Mouse (Mus musculus) testis, postnatal 14 days (tissue): Measurements from ENCODE around the gene Nosip.
"Not testable (repeated sequence)": the region's sequence is repeated elsewhere in the genome, so short reads cannot be mapped to it uniquely, and the experiment has no call there.

Source experiments
- DNase-seq: peaks from one replicate; pipeline ENCODE4 v3.0.0; 2021; ENCODE audit warnings: low spot score

Gene Nosip

GRCm38 (mm10) chr7:45117566-45117965 is 55.3 kb downstream of the Nosip start:
- DNase-seq = no peak

GRCm38 (mm10) chr7:45118336-45118735 is 56.1 kb downstream of the Nosip start:
- no peak for DNase-seq

- no peak for DNase-seq
Observed at GRCm38 (mm10) chr7:45119780-45120709, 57.8 kb downstream of the Nosip start.

GRCm38 (mm10) chr7:45121404-45121803 is 59.2 kb downstream of the Nosip start:
- no peak for DNase-seq

- DNase-seq = no peak
Observed at GRCm38 (mm10) chr7:45121966-45122365, 59.7 kb downstream of the Nosip start.

GRCm38 (mm10) chr7:45122561-45123185 is 60.4 kb downstream of the Nosip start:
- no peak for DNase-seq

GRCm38 (mm10) chr7:45123186-45123570 is 60.9 kb downstream of the Nosip start:
- DNase-seq = no peak

- DNase-seq = peak; percentile 99
Observed at GRCm38 (mm10) chr7:45124224-45125143, 62.3 kb downstream of the Nosip start, which contains the start of gene Rps11. TSS of gene Rps11 (minus strand) at chr7:45124439.

GRCm38 (mm10) chr7:45125144-45125600 is 62.9 kb downstream of the Nosip start:
- no peak for DNase-seq

GRCm38 (mm10) chr7:45125649-45126048 is 63.4 kb downstream of the Nosip start:
- DNase-seq = not testable (repeated sequence)

DNA sequence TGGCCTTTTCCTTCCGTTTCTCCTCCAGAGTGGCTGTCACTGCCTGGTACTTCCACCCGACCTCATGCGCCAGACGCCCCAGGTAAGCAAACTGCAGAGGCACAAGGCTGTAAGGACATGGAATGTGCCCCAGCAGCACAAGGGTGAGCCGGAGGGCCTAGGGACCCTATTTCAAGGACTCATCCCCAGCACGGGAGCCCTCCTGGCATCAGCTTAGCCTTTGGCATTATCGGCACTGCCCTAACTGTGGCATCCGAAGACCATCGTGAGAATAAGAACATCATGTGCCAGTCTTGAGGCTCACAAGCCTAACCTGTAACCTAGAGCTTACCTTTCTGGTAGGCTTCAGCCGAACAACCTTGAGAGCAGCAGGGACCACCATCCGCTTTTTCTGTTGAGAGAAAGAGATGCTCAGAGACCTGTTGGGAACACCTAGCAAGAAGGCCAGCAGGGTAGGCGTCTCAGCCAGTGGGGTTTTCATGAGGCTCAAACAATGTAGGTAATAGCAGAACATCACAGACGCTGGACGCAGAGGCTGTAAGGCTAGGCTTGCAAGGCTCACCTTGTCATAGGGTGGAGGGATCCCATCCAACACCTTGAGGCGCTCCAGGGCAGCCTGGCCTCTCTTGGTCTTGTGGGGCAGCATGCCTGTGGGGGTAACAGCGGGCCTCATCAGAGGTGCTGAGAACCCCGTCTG is 64.1 kb downstream of the Nosip start:
- DNase-seq = no peak

GRCm38 (mm10) chr7:45126844-45127699 is 64.8 kb downstream of the Nosip start:
- no peak for DNase-seq
